Mouse (Mus musculus) CH12.LX (cell line): ENCODE data around the gene Rpl10a. TPM values are rescaled to one million over a fixed set of nuclear protein-coding genes. Genes with fewer than 3 reads are reported as not detected.

Experiments
- DNase-seq: peaks from one replicate; pipeline ENCODE4 v3.0.0-alpha.2; 2013; ENCODE audit errors: extremely low read depth
- H3K27ac ChIP-seq: 2 replicates; pipeline ENCODE4 v1.5.1; 2012; ENCODE audit warnings: low read depth, mild to moderate bottlenecking, control low read depth, moderate library complexity; ENCODE audit not compliant: insufficient read depth
- H3K27me3 ChIP-seq: replicated peaks from 2 replicates; pipeline ENCODE3; 2012; ENCODE audit warnings: inconsistent platforms
- H3K36me3 ChIP-seq, 2 experiments: replicated peaks in 1 of 2; 2 replicates each; pipeline versions ENCODE3 to v1.6.1; 2012; ENCODE audit warnings: inconsistent platforms in 1 of 2, low read length in 1 of 2, mild to moderate bottlenecking in 1 of 2, mixed read lengths in 1 of 2, moderate library complexity in 1 of 2; ENCODE audit not compliant: control insufficient read depth in 1 of 2, insufficient read depth in 1 of 2
- H3K4me1 ChIP-seq, 2 experiments: 2 replicates each; pipeline ENCODE4 v1.6.1; 2012; ENCODE audit warnings: inconsistent platforms in 1 of 2, moderate library complexity in 1 of 2; ENCODE audit not compliant: insufficient read depth in 2 of 2, control insufficient read depth in 1 of 2
- H3K4me2 ChIP-seq: 2 replicates; pipeline ENCODE4 v1.6.1; 2012; ENCODE audit warnings: low read depth, mild to moderate bottlenecking, control low read depth; ENCODE audit not compliant: poor library complexity, insufficient read depth, severe bottlenecking
- H3K4me3 ChIP-seq, 3 experiments: fragments of 150-350 bp in 1 of 3; sonication (generic) in 1 of 3; replicated peaks in 1 of 3; 2 replicates each; pipeline versions ENCODE3 to v1.5.1; 2011 to 2012; ENCODE audit warnings: low read depth in 2 of 3, low read length in 2 of 3, mild to moderate bottlenecking in 2 of 3, moderate library complexity in 2 of 3, control low read depth in 1 of 3, improper control_type of control experiment in 1 of 3, inconsistent platforms in 1 of 3, mixed read lengths in 1 of 3; ENCODE audit not compliant: poor library complexity in 1 of 3
- H3K79me2 ChIP-seq: replicated peaks from 2 replicates; pipeline ENCODE4 v1.6.1; 2012; ENCODE audit warnings: mild to moderate bottlenecking, moderate library complexity; ENCODE audit not compliant: control insufficient read depth, poor library complexity, insufficient read depth, severe bottlenecking; ENCODE audit errors: extremely low read depth
- H3K9ac ChIP-seq: 2 replicates; pipeline ENCODE4 v1.6.1; 2012; ENCODE audit warnings: low read depth, mild to moderate bottlenecking, control low read depth, moderate library complexity; ENCODE audit not compliant: insufficient read depth
- H3K9me3 ChIP-seq: replicated peaks from 2 replicates; pipeline ENCODE3; 2012; ENCODE audit warnings: low read length, inconsistent platforms, mixed read lengths
- ELF1 ChIP-seq: IDR thresholded peaks from 2 replicates; pipeline ENCODE4 v1.6.1; 2014; ENCODE audit warnings: low read depth, mild to moderate bottlenecking, inconsistent platforms, low read length, improper control_type of control experiment
- EP300 ChIP-seq: IDR thresholded peaks from 2 replicates; pipeline ENCODE4 v1.6.1; 2011; ENCODE audit warnings: low read length, improper control_type of control experiment
- KAT2A ChIP-seq: IDR thresholded peaks from 2 replicates; pipeline ENCODE4 v1.6.1; 2012; ENCODE audit warnings: low read length, improper control_type of control experiment, inconsistent platforms; ENCODE audit not compliant: insufficient replicate concordance
- MEF2A ChIP-seq: IDR thresholded peaks from 2 replicates; pipeline ENCODE4 v1.6.1; 2014; ENCODE audit warnings: low read depth, mild to moderate bottlenecking, inconsistent platforms, low read length, improper control_type of control experiment, borderline replicate concordance
- NELFE ChIP-seq: IDR thresholded peaks from 2 replicates; pipeline ENCODE4 v1.6.1; 2011; ENCODE audit warnings: low read depth, low read length, improper control_type of control experiment
- NRF1 ChIP-seq: IDR thresholded peaks from 2 replicates; pipeline ENCODE4 v1.6.1; 2014; ENCODE audit warnings: low read depth, mild to moderate bottlenecking, inconsistent platforms, low read length, improper control_type of control experiment, moderate library complexity
- RCOR1 ChIP-seq: conservative IDR thresholded peaks from 2 replicates; pipeline ENCODE4 v1.6.1; 2012; ENCODE audit warnings: low read depth, mild to moderate bottlenecking, inconsistent platforms, low read length, improper control_type of control experiment
- SMC3 ChIP-seq: IDR thresholded peaks from 2 replicates; pipeline ENCODE4 v1.6.1; 2011; ENCODE audit warnings: low read depth, low read length, improper control_type of control experiment
- TBP ChIP-seq: conservative IDR thresholded peaks from 2 replicates; pipeline ENCODE4 v1.6.1; 2011; ENCODE audit warnings: low read depth, low read length, improper control_type of control experiment
- TCF12 ChIP-seq: IDR thresholded peaks from 2 replicates; pipeline ENCODE4 v1.6.1; 2014; ENCODE audit warnings: low read depth, mild to moderate bottlenecking, inconsistent platforms, low read length, improper control_type of control experiment
- UBTF ChIP-seq: IDR thresholded peaks from 2 replicates; pipeline ENCODE4 v1.6.1; 2012; ENCODE audit warnings: low read depth, mild to moderate bottlenecking, inconsistent platforms, low read length, improper control_type of control experiment, moderate library complexity
- ZNF384 ChIP-seq: IDR thresholded peaks from 2 replicates; pipeline ENCODE4 v1.6.1; 2012; ENCODE audit warnings: low read depth, low read length, improper control_type of control experiment, inconsistent platforms
- dilution Hi-C: fragments of 300-500 bp; cut with MboI; formaldehyde crosslinking; loops from 2 replicates; pipeline ENCODE4 v1.14.3; 2020; ENCODE audit warnings: low sequenced_read_pairs; ENCODE audit not compliant: extremely low pct_unique_long_range_greater_than_20kb, extremely low pct_ligation_motif_present
- in situ Hi-C: fragments of 300-500 bp; cut with MboI; formaldehyde crosslinking; loops from 3 replicates; pipeline ENCODE4 v1.14.3; 2019; ENCODE audit warnings: low sequenced_read_pairs, low pct_ligation_motif_present, low pct_unique_long_range_greater_than_20kb, mixed read lengths
- polyA plus RNA-seq: library from polyadenylated mRNA; unstranded; fragments of >175 nt; gene quantifications from 2 replicates; pipeline ENCODE4 v1.2.1, GENCODE M21; 2012; ENCODE audit warnings: low read depth; ENCODE audit not compliant: insufficient read length
- total RNA-seq, 2 experiments: library from RNA; depleted of rRNA; stranded (reverse); fragments of 300-350 nt in 1 of 2; fragments of >200 nt in 1 of 2; gene quantifications; 2 replicates each; pipeline ENCODE4 v1.2.3; 2012 to 2014

The Rpl10a gene
- total and polyA plus RNA-seq, 3 experiments: 1,605 to 4,144 (median 3,467) TPM

DNA sequence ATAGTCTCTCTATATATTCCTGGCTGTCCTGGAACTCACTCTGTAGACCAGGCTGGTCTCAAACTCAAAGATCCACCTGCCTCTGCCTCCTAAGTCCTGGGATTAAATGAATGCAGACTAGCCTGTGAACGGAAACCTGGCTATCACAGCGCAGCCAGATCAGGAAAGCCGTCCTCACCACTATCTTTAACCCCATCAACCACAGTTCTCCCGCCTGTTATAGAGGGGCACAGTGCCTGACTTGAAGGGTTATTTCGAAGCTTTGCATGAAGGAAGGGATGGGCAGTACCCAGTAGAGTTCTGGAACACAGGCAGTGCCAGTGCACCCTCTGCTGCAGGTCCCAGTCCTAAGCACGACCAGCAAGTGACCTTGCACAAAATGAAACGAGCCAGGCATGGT lies 36.9 kb upstream of the Rpl10a start:
- H3K27me3 ChIP-seq: no peaks in the 10 kb centered on the region
- peaks cover 11 to 53% of the 10 kb centered on the region in 2 experiments for H3K4me1 ChIP-seq
- no peak overlapping the region for H3K4me3 ChIP-seq
- H3K27ac ChIP-seq: no peak overlapping the region
- in situ Hi-C loops: no loop called here
- dilution Hi-C loops: no loop called here
- H3K4me2 ChIP-seq: no peak overlapping the region
- TF ChIP-seq KAT2A (no peak), UBTF (no peak), NELFE (no peak), EP300 (no peak), TCF12 (no peak), RCOR1 (no peak), ELF1 (no peak), MEF2A (no peak)
- no peak overlapping the region for H3K9ac ChIP-seq
- H3K79me2 ChIP-seq: no peaks in the 10 kb centered on the region
- DNase-seq: no peak
- peaks cover 6% of the 10 kb centered on the region for H3K9me3 ChIP-seq
- peaks cover 4 to 56% of the 10 kb centered on the region in 2 experiments for H3K36me3 ChIP-seq

GRCm38 (mm10) chr17:28293716-28294115 lies 34.6 kb upstream of the Rpl10a start:
- Histone ChIP-seq H3K79me2 (no peaks in the 10 kb centered on the region), H3K9me3 (peaks cover 6% of the 10 kb centered on the region), H3K4me2 (no peak overlapping the region), H3K9ac (no peak overlapping the region), H3K36me3 (peaks cover 16 to 54% of the 10 kb centered on the region in 2 experiments), H3K27me3 (no peaks in the 10 kb centered on the region), H3K4me3 (no peak overlapping the region), H3K4me1 (peaks cover 11 to 33% of the 10 kb centered on the region in 2 experiments), H3K27ac (no peak overlapping the region)
- dilution Hi-C loops: no loop called here
- TF ChIP-seq NRF1 (no peak), TCF12 (no peak), ZNF384 (no peak), MEF2A (no peak), RCOR1 (no peak), TBP (no peak), SMC3 (no peak)
- no peak for DNase-seq
- in situ Hi-C loops: no loop called here
